Mouse (Mus musculus): Measurements from ENCODE around the gene Synpo2.

Synpo2 gene

GRCm38 (mm10) chr3:123169398-123169797, 66.6 kb downstream of the Synpo2 start:
- DNase-seq (ENCODE audit: extremely low read depth, insufficient read length, low spot score) = no peak

GRCm38 (mm10) chr3:123168815-123169214, 67.1 kb downstream of the Synpo2 start:
- DNase-seq (ENCODE audit: extremely low read depth, insufficient read length, low spot score) = peak; percentile 31

- no peak for DNase-seq (ENCODE audit: extremely low read depth, insufficient read length, low spot score)
These were observed 69.5 kb downstream of the Synpo2 start for GRCm38 (mm10) chr3:123166450-123166849.

- no peak for DNase-seq (ENCODE audit: extremely low read depth, insufficient read length, low spot score)
These were observed 71.8 kb downstream of the Synpo2 start for GRCm38 (mm10) chr3:123164183-123164582.

GRCm38 (mm10) chr3:123163192-123163523, 72.8 kb downstream of the Synpo2 start:
- DNase-seq (ENCODE audit: extremely low read depth, insufficient read length, low spot score) = no peak

GRCm38 (mm10) chr3:123162289-123163191, 73.4 kb downstream of the Synpo2 start:
- DNase-seq (ENCODE audit: extremely low read depth, insufficient read length, low spot score) = no peak

- no peak for DNase-seq (ENCODE audit: extremely low read depth, insufficient read length, low spot score)
These were observed 75.2 kb downstream of the Synpo2 start for GRCm38 (mm10) chr3:123160792-123161191.

GRCm38 (mm10) chr3:123159139-123159824, 76.7 kb downstream of the Synpo2 start:
- DNase-seq (ENCODE audit: extremely low read depth, insufficient read length, low spot score) = no peak

- no peak for DNase-seq (ENCODE audit: extremely low read depth, insufficient read length, low spot score)
These were observed 77.4 kb downstream of the Synpo2 start for GRCm38 (mm10) chr3:123158579-123158978.

GRCm38 (mm10) chr3:123153337-123153736, 82.6 kb downstream of the Synpo2 start:
- DNase-seq (ENCODE audit: extremely low read depth, insufficient read length, low spot score) = no peak

GRCm38 (mm10) chr3:123152911-123153310, 83.0 kb downstream of the Synpo2 start:
- no peak for DNase-seq (ENCODE audit: extremely low read depth, insufficient read length, low spot score)

- no peak for DNase-seq (ENCODE audit: extremely low read depth, insufficient read length, low spot score)
These were observed 85.3 kb downstream of the Synpo2 start for GRCm38 (mm10) chr3:123150523-123151135.

GRCm38 (mm10) chr3:123149380-123150162, 86.4 kb downstream of the Synpo2 start:
- DNase-seq (ENCODE audit: extremely low read depth, insufficient read length, low spot score) = no peak

- no peak for DNase-seq (ENCODE audit: extremely low read depth, insufficient read length, low spot score)
These were observed 87.3 kb downstream of the Synpo2 start for GRCm38 (mm10) chr3:123148641-123149040.

GRCm38 (mm10) chr3:123146557-123146956, 89.4 kb downstream of the Synpo2 start:
- DNase-seq (ENCODE audit: extremely low read depth, insufficient read length, low spot score) = no peak

GRCm38 (mm10) chr3:123145942-123146341, 90.0 kb downstream of the Synpo2 start:
- no peak for DNase-seq (ENCODE audit: extremely low read depth, insufficient read length, low spot score)

- DNase-seq (ENCODE audit: extremely low read depth, insufficient read length, low spot score) = no peak
These were observed 92.5 kb downstream of the Synpo2 start for GRCm38 (mm10) chr3:123143412-123143811.

- no peak for DNase-seq (ENCODE audit: extremely low read depth, insufficient read length, low spot score)
These were observed 93.7 kb downstream of the Synpo2 start for GRCm38 (mm10) chr3:123142298-123142697.

- no peak for DNase-seq (ENCODE audit: extremely low read depth, insufficient read length, low spot score)
These were observed 94.9 kb downstream of the Synpo2 start for GRCm38 (mm10) chr3:123141069-123141468.

- no peak for DNase-seq (ENCODE audit: extremely low read depth, insufficient read length, low spot score)
These were observed 95.8 kb downstream of the Synpo2 start for GRCm38 (mm10) chr3:123140134-123140533.

GRCm38 (mm10) chr3:123139619-123140018, 96.3 kb downstream of the Synpo2 start:
- no peak for DNase-seq (ENCODE audit: extremely low read depth, insufficient read length, low spot score)

Data from 3134 (cell line).